Mouse (Mus musculus): Measurements from ENCODE around the gene Txndc8. TPM values are rescaled to one million over a fixed set of nuclear protein-coding genes. Genes with fewer than 3 reads are reported as not detected.

Gene Txndc8
- polyA plus RNA-seq, 1 experiment from 2014 or later = not detected

Other genes with a start within 250 kb of the Txndc8 start
- gene D630039A03Rik, start 92.8 kb downstream of the Txndc8 start, polyA plus RNA-seq (2014; fragmentation: Nextera tagmentation; extraction: Ambion mirVana) = 0.07 and 0.21 TPM in 2 replicates
- 300 and 316 TPM in 2 replicates for gene Txn1, start 52.7 kb downstream of the Txndc8 start, polyA plus RNA-seq (2014; fragmentation: Nextera tagmentation; extraction: Ambion mirVana)
- gene Svep1, start 197.7 kb upstream of the Txndc8 start, polyA plus RNA-seq (2014; fragmentation: Nextera tagmentation; extraction: Ambion mirVana) = 0.62 and 0.64 TPM in 2 replicates